Mouse (Mus musculus): Measurements from ENCODE around the gene Tspan17.

DNA sequence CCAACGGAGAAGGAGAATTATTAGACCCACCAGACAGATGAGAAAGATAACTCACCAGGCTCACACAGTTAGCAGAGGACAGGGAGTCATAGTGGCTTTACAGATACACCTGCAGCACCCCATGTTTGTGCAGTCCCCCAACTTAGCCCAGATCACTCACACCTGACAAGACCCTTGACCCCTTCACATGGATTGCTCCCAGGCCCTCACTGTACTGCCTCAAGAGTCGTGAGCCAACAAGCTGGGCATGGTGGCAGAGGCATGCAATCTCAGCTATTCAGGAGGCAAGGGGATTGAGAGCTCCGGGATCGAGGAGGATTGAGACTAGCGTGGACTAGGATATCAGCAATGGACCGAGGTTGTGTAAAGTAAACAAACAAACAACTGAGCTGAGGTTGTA is 35.4 kb upstream of the Tspan17 start:
- TF ChIP-seq POLR2A (IDR thresholded peaks at IDR 0.05; ENCODE audit: borderline replicate concordance, low read depth, low read length) = no peak
- no peak for TF ChIP-seq CTCF (IDR thresholded peaks at IDR 0.05; ENCODE audit: low read depth, low read length)
